Mouse (Mus musculus): ENCODE results near the gene Lingo2.

Lingo2 gene

GRCm38 (mm10) chr4:36951150-36951954, at the start of gene Lingo2:
Gene Lingo2, minus strand, starts transcription at chr4:36951747.
- no peak for DNase-seq

- DNase-seq: no peak
Observed at GRCm38 (mm10) chr4:36973358-36973757, 21.8 kb upstream of the Lingo2 start.

GRCm38 (mm10) chr4:36952431-36953429, 1.2 kb upstream of the Lingo2 start:
- DNase-seq: no peak

- DNase-seq: no peak
Observed at GRCm38 (mm10) chr4:36951955-36952215, 338 bp upstream of the Lingo2 start.

- DNase-seq: no peak
Observed at GRCm38 (mm10) chr4:36950790-36951149, 777 bp downstream of the Lingo2 start.

GRCm38 (mm10) chr4:36950021-36950751, 1.4 kb downstream of the Lingo2 start:
- peak; percentile 55 for DNase-seq

GRCm38 (mm10) chr4:36890810-36891209, 60.7 kb downstream of the Lingo2 start:
- no peak for DNase-seq

- DNase-seq: no peak
Observed at GRCm38 (mm10) chr4:36890365-36890764, 61.2 kb downstream of the Lingo2 start.

GRCm38 (mm10) chr4:36874781-36875180, 76.8 kb downstream of the Lingo2 start:
- no peak for DNase-seq

GRCm38 (mm10) chr4:36824982-36825381, 126.6 kb downstream of the Lingo2 start:
- no peak for DNase-seq

GRCm38 (mm10) chr4:36821914-36822313, 129.6 kb downstream of the Lingo2 start:
- DNase-seq: no peak

- DNase-seq: no peak
Observed at GRCm38 (mm10) chr4:36775088-36775487, 176.5 kb downstream of the Lingo2 start.

- DNase-seq: no peak
Observed at GRCm38 (mm10) chr4:36730691-36731090, 220.9 kb downstream of the Lingo2 start.

GRCm38 (mm10) chr4:36716411-36716810, 235.1 kb downstream of the Lingo2 start:
- DNase-seq: no peak

- DNase-seq: no peak
Observed at GRCm38 (mm10) chr4:36698888-36699287, 252.7 kb downstream of the Lingo2 start.

- DNase-seq: no peak
Observed at GRCm38 (mm10) chr4:36696810-36697209, 254.7 kb downstream of the Lingo2 start.

GRCm38 (mm10) chr4:36659920-36660319, 291.6 kb downstream of the Lingo2 start:
- DNase-seq: no peak

GRCm38 (mm10) chr4:36647753-36648152, 303.8 kb downstream of the Lingo2 start:
- DNase-seq: no peak

GRCm38 (mm10) chr4:36635666-36636065, 315.9 kb downstream of the Lingo2 start:
- DNase-seq: no peak

- no peak for DNase-seq
Observed at GRCm38 (mm10) chr4:36576801-36577200, 374.7 kb downstream of the Lingo2 start.

- no peak for DNase-seq
Observed at GRCm38 (mm10) chr4:36576256-36576655, 375.3 kb downstream of the Lingo2 start.

GRCm38 (mm10) chr4:36566544-36566943, 385.0 kb downstream of the Lingo2 start:
- no peak for DNase-seq

GRCm38 (mm10) chr4:36560997-36561396, 390.6 kb downstream of the Lingo2 start:
- no peak for DNase-seq
